Mouse (Mus musculus): Measurements from ENCODE around the gene Iffo1.

DNA sequence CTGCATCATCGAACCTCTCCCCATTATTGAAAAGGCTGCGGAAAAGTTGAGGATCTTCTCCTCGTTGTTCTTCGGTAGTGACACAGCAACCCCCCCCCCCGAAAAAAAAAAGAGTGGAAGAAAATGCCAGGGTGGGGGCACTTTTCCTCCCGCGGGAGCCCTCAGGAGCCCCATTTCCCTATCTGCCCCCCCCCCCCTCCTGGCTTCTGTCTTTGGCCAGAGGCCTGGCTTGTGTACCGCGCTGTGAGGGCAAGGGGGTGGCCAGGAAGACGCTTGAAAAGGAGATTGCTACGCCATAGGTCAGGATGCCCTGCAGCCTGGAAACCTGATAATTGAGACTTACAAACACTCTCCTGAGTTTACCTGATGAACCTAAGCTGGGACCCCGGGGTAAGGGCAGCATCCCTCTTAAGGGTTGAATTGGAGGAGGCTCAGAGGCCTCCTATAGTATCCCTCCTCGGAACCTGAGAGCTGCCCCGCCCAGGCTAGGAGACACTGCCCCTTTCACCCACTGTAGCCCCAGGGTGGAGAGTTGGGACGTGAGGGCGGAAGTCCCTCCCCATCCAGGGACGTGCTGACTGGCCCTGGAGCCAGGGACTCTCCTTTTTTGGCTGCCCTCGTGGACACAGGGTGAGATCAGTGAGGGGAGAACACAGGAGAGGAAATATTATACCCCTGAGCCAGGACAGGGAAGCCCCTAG, 21.2 kb downstream of the Iffo1 start, which contains the start of gene Gapdh:
- TF ChIP-seq POLR2A (IDR thresholded peaks at IDR 0.05; ENCODE audit: control insufficient read depth in 1 of 2, insufficient read depth in 1 of 2, low read depth in 1 of 2, low read length in 2 of 2, poor library complexity in 1 of 2) = no peak; a peak in 1 of 4 replicates
- no peak for TF ChIP-seq ETS1 (IDR thresholded peaks at IDR 0.05; ENCODE audit: low read depth, low read length)
- no peak for TF ChIP-seq MAFK (IDR thresholded peaks at IDR 0.05; ENCODE audit: borderline replicate concordance, low read depth, low read length)

Data from MEL (cell line).